Comparison of ENCODE assay signal across 34 mouse cellular contexts in the genomic region with DNA sequence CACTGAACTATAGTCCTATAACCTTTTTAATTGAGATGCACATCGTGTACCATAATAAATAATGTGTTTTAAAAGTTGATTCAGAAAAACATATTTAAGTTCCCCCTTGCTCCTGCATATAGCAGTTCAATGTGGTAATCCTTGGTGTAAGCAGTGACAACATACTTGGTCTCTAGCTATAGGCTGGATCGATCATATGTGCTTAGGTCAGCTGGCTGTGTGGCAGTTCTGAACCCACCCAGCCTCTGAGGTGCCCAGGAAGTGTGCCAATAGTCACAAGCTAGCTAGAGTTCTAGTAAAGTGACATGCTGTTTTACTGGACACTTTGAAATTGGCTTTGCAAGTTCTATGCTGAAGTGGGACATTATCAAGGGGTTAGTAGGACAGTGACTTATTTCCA.
"Had no signal": no experiment of that assay in that cellular context is flagged by ENCODE, and none has a peak within 500 bp of the region (broad histone marks: within the 10 kb centered on the region; RNA-seq: fewer than 3 reads in every experiment).

No protein-coding gene starts in this region.

- H3K4me1 ChIP-seq: heart, embryonic 12.5 days; heart, embryonic 15.5 days; hindbrain, embryonic 10.5 days; hindbrain, embryonic 12.5 days had no signal

- H3K27me3 ChIP-seq: heart, embryonic 12.5 days; heart, embryonic 13.5 days; heart, embryonic 15.5 days; hindbrain, embryonic 12.5 days; hindbrain, embryonic 13.5 days; hindbrain, embryonic 15.5 days; intestine, embryonic 15.5 days; kidney, embryonic 15.5 days had no signal

- H3K36me3 ChIP-seq: heart, embryonic 12.5 days; heart, embryonic 13.5 days; heart, embryonic 15.5 days; hindbrain, embryonic 10.5 days; hindbrain, embryonic 12.5 days; hindbrain, embryonic 13.5 days; hindbrain, embryonic 15.5 days; intestine, embryonic 15.5 days; kidney, embryonic 15.5 days had no signal

- H3K27ac ChIP-seq: heart, embryonic 13.5 days; heart, embryonic 15.5 days; hindbrain, embryonic 10.5 days; hindbrain, embryonic 12.5 days; hindbrain, embryonic 13.5 days; hindbrain, embryonic 14.5 days; hindbrain, embryonic 15.5 days; hindbrain, postnatal 0 days; intestine, embryonic 15.5 days; kidney, embryonic 15.5 days; kidney, postnatal 0 days; layer of hippocampus, adult 2 months; left cerebral cortex, adult 2 months had no signal

- H3K4me3 ChIP-seq: heart, embryonic 12.5 days; heart, embryonic 13.5 days; heart, embryonic 15.5 days; hindbrain, embryonic 10.5 days; hindbrain, embryonic 12.5 days; hindbrain, embryonic 13.5 days; hindbrain, embryonic 15.5 days; intestine, embryonic 15.5 days; kidney, embryonic 15.5 days; layer of hippocampus, adult 2 months; left cerebral cortex, adult 2 months had no signal

- H3K9me3 ChIP-seq: heart, embryonic 12.5 days; heart, embryonic 13.5 days; heart, embryonic 15.5 days; hindbrain, embryonic 10.5 days; hindbrain, embryonic 12.5 days; hindbrain, embryonic 13.5 days; hindbrain, embryonic 15.5 days; intestine, embryonic 15.5 days; kidney, embryonic 15.5 days had no signal

- DNase-seq: heart, postnatal 10 days; heart, postnatal 14 days; heart, postnatal 36 days; heart, postnatal 4 days; kidney, adult 11 months; kidney, adult 18-20 months; kidney, adult 2 months; kidney, adult 8-10 months; kidney, adult 9 months; kidney, postnatal 10 days; kidney, postnatal 14 days; kidney, postnatal 25 days; kidney, postnatal 36 days; kidney, postnatal 4 days; layer of hippocampus, adult 9-11 months; layer of hippocampus, postnatal 36 days had no signal

- ATAC-seq: hindbrain, embryonic 16.5 days; hindbrain, postnatal 0 days; inflammation-experienced regulatory T-cells, adult 6 months; intestine, embryonic 15.5 days; intestine, embryonic 16.5 days; intestine, postnatal 0 days had no signal
